Mouse (Mus musculus): ENCODE data around the gene Mab21l1. TPM values are rescaled to one million over a fixed set of nuclear protein-coding genes. Genes with fewer than 3 reads are reported as not detected.

Mab21l1 gene
- total RNA-seq, 2 experiments from 2014 or later = not detected

DNA sequence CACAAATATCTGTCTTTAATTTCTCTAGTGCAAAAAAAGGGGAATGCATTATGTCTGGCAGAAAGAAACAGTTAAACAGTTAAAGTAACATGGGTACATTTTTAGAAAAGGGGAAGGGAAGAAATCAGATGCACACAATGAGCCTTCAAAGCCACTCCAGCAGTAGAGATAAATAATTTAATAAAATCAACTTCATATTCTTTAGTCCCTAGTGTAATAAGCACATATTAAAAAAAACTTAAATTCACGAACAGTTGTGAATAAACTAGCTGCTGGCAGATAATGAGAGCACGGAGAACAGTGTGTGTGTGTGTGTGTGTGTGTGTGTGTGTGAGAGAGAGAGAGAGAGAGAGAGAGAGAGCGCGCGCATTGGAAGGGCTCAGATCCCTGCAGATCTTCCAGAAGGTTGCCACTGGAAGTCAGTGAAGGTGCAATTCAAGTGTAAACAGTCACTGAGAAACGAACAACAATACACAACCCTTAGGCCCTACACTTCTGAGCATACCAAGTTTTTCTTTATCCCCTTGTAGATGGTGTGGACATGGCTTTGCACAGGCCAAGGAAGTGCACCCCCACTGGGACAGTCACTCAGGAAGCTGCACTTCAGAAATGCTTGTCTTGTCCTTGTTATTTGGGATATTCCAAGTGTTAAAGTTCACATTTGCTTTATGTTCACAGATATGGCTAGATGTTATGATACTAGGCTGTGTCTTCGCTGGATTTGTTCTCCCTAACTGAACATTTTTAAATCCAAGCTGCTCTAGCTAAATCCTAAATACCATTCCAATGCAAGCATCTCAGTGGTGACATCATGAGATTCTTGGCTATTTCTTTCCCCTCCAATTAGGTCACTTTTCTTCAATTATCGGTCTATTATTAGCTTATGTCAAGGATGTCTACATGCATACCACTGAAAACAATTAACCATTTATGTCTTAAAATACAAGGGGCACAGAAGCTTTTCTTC, 3.3 kb upstream of the Mab21l1 start:
- ATAC-seq (replicated peaks; ENCODE audit: poor library complexity) = no peak

DNA sequence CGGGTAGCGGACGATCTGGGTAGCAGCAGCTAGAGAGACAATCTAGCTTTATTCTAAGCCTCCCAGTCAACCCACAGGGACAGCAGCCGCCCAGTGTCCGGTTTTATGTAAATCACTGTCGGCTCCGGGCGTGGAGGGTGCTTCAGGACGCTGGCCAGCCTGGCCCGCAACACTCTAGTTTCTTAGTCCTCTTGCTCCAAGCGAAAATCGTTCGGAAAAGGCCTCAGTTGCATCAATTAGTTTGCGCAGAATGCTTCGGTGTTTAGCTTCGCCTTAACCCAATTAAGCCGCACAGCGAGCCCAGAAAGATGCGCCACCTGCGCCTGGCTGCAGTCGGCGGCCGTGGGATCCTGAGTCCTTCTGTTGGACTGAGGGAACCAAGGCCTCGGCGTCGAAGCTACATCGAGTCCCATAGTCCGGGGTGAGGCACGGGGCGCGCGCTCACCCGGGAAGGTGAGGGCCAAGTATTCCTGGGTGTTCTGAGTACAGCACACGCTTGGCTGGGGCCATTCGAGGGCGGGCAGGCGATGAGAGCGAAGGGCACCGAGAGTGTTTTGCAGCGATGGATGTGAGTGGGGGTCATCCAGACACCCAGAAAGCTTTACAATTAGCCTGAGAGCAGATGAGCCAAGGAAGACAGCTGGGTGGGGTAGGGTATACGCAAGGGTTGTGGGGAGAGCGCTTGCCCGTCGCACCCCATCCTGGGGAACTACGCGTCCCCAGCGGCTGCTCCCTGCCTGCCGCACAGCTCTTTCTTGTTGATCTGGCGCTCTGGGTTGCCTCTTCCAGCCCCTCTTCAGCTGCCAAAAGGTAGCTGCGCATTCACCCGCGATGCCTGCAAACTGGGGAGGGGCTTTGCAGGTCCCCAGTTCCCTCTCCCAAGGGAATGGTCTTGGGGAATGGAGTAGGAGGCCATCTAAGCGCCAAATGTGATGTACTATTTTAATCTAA, 1.9 kb upstream of the Mab21l1 start:
- no peak; the same call in 1 of the 2 replicates for ATAC-seq (replicated peaks; ENCODE audit: poor library complexity)

DNA sequence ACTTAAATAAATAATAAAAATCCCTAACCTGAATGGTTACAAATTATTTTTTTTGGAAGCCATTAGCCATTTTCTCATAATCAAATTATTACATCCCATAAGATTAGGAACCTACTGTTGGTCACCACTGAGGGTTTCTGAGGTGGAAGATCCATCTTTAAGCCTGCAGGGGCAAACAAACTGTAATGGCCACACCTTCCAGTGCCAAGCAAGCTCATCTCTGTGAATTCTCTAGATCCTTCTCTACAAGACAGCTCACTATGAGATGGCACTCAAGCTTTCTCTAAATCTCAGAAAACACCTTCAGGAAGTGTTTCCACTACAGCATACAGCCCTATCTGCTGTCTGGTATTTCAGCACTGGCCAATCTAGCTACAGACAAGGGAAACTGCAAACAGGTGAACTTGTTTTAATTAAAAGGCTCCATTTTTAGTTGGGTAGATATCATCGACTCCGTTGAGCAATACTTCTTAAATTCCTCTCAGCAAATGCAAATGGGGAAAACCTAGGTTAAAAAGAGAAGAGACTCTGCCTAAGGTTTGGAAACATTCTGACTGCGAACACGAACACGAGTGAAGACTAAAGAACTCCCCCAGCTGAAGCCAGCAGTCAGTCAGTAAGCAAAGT, 768 bp upstream of the Mab21l1 start:
- ATAC-seq (replicated peaks; ENCODE audit: poor library complexity) = no peak

DNA sequence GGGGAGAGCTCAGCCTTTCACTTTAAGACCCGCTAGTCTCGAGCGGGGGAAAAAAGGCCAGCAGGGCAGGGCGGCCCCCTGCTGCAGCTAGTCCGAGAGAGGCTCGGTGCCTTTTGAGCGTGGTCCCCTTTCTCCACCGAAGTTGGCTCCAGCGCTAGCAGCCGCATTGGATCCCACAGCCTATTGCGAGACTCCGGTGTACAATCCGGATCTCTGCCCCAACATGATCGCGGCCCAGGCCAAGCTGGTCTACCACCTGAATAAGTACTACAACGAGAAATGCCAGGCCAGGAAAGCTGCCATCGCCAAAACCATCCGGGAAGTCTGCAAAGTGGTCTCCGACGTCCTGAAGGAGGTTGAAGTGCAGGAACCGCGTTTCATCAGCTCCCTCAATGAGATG, 461 bp downstream of the Mab21l1 start:
- peak; percentile 13; the same call in 1 of the 2 replicates for ATAC-seq (replicated peaks; ENCODE audit: poor library complexity)

DNA sequence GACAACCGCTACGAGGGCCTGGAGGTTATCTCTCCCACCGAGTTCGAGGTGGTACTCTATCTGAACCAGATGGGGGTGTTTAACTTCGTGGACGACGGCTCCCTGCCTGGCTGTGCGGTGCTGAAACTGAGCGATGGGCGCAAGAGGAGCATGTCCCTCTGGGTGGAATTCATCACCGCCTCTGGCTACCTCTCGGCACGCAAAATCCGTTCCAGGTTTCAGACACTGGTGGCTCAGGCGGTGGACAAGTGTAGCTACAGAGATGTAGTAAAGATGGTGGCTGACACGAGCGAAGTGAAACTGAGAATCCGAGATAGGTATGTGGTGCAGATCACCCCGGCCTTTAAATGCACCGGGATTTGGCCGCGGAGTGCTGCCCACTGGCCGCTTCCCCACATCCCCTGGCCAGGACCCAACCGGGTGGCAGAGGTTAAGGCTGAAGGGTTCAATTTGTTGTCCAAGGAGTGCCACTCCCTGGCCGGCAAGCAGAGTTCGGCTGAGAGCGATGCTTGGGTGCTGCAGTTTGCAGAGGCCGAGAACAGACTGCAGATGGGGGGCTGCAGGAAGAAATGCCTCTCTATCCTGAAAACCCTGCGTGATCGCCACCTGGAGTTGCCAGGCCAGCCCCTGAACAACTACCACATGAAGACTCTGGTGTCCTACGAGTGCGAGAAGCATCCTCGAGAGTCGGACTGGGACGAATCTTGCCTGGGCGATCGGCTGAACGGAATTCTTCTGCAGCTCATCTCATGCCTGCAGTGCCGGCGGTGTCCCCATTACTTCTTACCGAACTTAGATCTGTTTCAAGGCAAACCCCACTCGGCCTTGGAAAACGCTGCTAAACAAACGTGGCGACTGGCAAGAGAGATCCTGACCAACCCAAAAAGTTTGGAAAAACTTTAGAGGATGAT, 1.1 kb downstream of the Mab21l1 start:
- peak; percentile 21 for ATAC-seq (replicated peaks; ENCODE audit: poor library complexity)

DNA sequence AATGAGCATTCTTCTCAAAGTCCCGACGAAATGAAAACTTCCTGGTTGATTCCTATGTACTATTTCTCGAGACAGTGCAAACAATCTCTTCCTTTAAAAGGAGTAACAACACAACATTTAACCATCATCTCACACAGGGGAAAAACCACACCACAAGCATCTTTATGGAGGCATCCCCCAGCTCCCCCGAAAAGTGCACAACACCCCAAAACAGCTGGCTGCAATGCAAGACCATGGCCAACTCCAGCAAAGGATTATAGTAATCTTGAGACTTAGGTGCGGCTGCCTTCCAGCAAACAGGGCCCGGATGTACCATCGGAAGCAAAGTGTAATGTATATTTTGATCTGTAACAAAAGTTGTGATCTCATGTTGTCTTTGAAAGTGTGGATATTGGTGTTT, 1.8 kb downstream of the Mab21l1 start:
- ATAC-seq (replicated peaks; ENCODE audit: poor library complexity) = no peak

DNA sequence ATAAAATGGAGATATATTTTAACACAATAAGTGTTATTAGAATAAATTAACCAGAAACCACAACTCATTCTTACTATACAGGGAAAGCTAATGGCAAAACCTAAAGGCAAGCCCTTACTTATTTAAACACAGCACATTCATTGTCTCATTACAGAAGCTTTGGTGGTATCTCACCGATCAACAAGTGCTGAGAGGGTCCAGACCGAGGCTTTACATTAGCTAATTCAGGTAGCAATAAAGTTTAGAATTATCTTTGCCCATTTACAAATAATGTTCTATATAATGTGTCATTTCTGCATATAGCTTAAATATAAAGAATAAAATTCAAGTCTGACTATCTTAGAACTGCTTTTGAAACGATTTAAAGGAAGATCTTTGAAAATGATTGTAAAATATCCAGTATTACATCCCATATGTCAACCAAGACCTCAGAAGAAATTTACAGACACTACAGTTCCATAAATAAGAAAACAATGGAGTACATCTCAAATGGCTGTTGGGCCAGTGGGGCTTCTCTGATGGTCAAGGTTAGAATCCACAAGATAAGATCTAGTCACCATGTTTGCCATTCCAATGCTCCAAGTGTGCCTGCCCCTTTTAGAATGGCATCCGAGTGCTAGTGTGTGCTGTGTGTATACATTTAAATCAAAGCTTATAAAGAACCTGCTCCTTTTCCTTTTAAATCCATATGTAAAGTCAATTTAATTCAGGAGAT, 3.1 kb downstream of the Mab21l1 start:
- no peak for ATAC-seq (replicated peaks; ENCODE audit: poor library complexity)

DNA sequence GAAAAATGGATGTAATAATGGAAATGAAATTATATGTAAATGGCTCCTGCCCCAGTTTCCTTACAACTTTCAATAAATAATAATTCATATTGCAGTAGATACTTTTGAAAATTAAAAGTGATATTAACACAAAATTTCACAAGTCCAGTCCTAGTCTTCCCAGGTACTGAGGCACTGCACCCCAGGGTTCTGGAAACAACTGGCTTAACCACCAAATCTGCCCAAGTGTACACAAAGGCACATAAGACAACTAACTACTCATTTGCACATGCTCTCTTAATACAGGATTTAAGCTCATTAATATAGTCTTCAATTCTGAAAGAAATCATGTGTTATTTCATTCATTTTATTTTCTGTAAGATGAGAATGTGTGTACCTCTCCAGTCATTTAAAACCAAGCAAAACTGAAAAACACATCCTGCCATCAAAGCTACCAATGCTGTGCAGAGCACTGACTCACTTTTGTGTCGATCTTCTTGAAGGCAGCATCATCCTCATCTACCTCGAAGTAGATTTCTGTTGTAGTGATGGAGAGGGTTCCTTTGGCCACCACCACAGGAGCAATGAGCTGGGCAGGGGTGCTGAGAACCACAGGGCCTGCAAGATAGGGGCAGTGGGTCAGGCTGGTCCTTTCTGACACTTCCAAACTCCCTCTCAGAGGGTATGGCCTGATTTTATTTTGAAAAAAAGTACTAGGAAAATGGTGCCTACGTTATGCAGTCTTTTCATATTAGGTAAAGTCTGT, 3.8 kb downstream of the Mab21l1 start:
- ATAC-seq (replicated peaks; ENCODE audit: poor library complexity) = no peak

DNA sequence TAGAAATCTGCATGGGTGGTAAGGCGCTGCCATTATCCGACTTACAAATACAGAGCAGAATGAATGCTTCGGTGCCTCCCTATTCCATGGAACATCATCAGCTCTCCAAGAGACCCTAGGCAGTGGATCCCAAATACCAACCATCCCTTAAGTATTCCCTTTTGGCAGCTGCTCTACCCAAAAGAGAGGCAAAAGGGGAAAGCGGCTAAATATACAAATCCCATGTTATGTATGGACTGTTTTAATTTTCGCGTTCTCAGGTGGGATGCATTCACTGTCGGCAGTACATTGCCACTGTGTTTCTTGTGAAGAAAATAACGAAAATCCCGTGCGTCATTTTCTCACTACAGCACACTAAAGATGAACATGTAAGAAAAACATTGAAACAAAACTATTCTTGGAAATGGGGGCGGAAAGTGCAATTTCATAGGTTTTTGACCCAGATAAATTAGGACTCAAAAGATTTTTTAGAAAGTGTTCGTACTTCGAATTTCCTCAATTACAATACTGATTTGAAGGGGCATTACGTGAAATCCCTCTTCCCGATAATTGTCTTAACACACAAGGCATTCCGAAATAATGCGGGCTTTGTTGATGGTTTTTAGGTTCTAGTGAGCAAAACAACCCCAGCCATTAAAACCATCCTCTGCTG, 4.7 kb downstream of the Mab21l1 start:
- ATAC-seq (replicated peaks; ENCODE audit: poor library complexity) = no peak

DNA sequence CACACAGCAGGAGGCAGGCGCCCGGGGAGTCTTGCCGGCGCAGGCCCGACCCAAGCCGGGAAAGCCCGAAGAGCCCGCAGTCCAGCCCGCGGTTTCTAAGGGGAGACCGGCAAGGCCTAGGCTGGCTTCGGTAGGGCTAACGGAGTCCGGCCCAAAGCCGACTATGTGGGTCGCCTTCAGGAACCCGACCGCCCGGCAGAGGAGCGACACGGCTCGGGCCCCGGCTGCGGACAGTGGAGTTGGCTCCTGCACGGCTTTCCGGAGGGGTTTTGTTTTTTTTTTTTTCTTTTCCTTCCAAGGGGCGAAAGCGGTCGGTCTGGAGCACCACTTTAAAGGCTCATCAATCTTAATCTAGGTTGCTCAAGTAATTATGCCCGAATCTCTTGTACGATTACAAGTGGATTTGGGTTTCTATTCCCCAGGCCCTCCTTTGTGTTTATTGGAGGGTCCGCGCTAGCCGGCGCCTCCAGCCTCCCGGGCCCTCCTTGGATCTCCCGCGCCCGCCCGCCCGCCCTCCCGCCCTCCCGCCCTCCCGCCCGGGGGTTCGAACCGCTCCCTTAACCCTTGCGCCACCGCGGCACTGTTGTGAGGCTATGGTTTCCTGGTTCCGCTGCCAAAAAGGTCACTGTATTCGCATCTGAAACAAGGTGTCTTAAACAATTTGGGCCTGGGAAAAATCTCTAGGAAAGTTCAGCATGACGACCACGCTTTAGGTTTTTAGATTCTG, 5.3 kb downstream of the Mab21l1 start:
- peak; percentile 23; the same call in 1 of the 2 replicates for ATAC-seq (replicated peaks; ENCODE audit: poor library complexity)

DNA sequence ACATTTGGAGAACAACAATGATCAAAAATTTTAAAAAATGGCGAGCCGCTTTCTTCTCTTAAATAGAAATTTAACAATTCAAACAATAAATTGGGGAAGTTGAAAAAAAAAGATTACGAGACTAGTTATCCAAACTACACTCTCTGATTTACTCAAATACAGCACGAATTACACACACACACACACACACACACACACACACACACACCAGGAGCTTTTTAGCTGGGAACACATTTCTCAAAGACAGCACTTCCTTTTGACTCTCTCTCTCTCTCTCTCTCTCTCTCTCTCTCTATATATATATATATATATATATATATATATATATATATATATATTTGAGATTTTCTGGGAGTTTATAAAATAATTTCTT, 5.9 kb downstream of the Mab21l1 start:
- no peak for ATAC-seq (replicated peaks; ENCODE audit: poor library complexity)

DNA sequence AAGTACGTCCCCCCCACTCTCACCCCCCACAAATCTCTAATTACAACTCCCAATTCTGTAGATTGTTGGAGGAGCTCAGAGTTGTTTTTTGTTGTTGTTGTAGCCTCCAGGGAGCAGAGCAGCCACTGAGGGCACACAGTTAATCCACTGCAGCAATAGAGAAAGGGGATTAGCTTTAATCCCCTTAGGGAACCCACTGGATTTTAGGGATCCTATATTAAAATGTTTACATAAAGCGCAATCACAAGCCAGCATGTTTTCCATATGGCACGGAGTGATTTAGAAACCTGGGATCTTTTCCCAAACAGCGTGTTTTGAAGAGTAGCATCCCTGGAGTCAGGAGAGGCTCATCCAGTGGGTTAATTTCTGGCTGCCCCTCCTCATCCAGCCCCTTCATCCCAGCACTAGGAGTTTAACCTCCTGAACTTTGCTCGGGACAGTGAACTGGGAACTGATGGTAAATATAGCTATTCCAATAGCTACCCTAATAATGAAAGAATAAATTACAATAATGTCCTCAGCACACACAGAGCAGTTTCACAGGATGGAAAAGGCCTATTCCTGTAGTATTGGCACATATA, 6.4 kb downstream of the Mab21l1 start:
- ATAC-seq (replicated peaks; ENCODE audit: poor library complexity) = no peak

DNA sequence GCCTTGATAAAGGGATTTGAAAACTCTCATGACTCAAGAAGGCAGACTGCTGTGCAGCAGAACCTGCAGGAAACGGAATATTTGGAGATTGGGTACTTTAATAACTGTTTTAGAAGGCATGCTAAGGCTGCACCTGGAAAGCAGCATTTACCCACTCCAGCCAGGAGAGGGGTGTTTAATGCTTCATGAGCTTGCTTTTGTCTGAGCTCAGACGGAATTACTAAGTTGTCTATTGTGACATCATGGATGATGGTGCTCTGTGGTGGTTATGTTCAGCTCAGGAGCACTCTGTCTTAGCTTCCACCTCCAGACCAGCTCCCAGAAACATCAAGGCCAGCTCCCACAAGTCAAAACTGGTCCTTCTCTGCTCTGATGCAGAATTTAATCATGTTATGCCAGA, 7.5 kb downstream of the Mab21l1 start:
- ATAC-seq (replicated peaks; ENCODE audit: poor library complexity) = peak; percentile 65

DNA sequence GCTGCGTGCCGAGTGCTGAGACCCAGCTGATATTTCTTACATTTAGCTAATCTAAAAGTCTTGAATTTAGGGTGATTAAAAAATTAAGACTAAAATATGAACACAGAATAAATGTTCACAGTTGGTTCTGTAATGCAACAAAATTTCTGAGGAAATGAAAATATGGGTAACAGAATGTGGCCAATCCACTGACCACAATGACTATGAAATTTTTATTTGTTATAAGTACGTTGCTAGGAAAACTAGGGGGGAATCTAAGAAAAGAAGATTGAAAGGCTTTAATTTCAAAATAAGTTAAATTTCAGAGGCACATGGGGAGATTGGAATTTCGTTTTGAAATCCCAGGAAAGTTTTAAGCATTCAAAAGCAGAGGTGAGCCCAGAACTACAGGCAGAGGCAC, 8.3 kb downstream of the Mab21l1 start:
- peak; percentile 45 for ATAC-seq (replicated peaks; ENCODE audit: poor library complexity)

DNA sequence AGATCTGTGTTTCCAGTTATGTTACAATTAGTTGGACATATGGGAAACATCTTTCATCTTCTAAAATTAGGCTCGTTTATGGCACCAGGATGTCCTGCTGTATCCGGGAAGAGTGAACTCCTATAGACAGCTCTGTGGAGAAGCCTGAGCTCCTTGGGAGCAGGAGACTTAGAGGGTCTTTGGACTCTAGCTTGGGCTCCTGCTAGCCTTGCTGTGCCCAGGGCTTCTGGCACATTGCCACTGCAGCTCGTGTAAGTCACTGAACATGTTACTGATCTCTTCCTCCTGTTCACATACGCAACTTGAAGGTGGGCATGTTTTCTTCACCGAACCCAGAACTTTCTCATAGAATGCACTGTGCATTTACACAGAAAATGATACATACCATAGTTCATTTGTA, 9.9 kb downstream of the Mab21l1 start:
- no peak for ATAC-seq (replicated peaks; ENCODE audit: poor library complexity)

DNA sequence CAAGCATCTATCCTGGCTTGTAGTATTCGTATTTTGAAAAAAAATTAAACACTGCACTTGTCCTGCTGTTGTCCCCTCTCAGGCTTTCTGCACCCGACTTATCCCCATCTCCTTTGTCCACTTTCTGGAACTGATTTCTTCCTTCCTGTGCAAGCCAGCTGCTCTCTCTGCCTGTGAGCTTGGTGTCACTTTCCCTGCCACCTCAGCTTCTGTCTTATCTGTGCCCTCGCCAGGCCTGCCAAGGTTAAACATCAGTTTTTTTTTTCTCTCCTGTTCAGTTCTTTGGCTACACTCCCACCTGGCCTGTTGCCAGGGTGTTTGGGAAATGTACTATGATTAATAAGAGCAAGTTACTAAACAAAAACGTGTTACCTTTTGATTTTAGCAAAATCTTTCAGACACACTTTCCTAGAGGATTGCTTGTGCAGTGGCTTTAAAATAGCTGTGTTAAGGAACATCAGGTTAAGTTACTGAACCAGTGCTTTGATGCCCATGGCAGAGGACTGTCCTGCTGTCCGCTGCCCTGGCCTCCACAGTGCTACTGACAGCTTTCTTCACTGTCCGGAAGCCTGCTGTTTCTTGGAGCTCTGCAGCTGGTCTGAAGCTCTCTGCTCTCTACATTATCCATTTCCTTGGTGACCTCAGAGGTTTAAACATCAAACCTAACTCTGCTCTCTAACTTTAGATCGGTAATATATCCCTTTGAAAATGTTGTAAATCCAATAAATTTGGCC, 11.7 kb downstream of the Mab21l1 start:
- ATAC-seq (replicated peaks; ENCODE audit: poor library complexity) = peak; percentile 60
